Mouse (Mus musculus) brain, embryonic 14.5 days (tissue): ENCODE measurements around the gene Ptprc.

ENCODE experiments used
- CTCF ChIP-seq: fragments of 200-500 bp; IDR thresholded peaks from 2 replicates; pipeline ENCODE4 v1.5.1; 2012; ENCODE audit warnings: inconsistent platforms, mild to moderate bottlenecking, moderate library complexity, borderline replicate concordance; ENCODE audit not compliant: insufficient read depth, insufficient read length; ENCODE audit errors: extremely low read depth
- POLR2A ChIP-seq: fragments of 200-500 bp; IDR thresholded peaks from 2 replicates; pipeline ENCODE4 v1.6.1; 2012; ENCODE audit warnings: mild to moderate bottlenecking, inconsistent platforms, borderline replicate concordance; ENCODE audit not compliant: poor library complexity, insufficient read depth, insufficient read length, severe bottlenecking; ENCODE audit errors: extremely low read depth

DNA sequence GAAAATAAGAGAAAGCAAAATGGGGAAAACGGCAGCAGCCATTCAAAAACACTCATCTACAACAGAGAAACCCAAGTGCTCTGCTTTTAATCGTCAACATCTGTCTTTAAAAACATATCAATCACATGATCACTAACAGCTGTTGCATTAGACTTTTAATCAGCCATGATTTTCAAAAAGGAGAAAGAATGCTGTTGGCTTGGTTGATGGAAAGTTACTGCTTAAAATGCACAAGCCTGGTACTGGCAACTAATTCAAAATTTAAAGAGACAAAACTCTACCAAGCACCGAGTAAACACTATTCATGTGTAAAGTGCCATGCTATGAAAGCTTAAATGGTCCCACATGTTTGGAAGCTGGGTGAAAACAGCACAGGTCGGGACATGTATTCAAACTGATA is 151.9 kb downstream of the Ptprc start:
- TF ChIP-seq POLR2A (no peak), CTCF (no peak)
